Mouse (Mus musculus) megakaryocyte, adult 5-6 weeks (primary cell): ENCODE results near the gene Tekt3. TPM values are rescaled to one million over a fixed set of nuclear protein-coding genes. Genes with fewer than 3 reads are reported as not detected.

Experiments
- ATAC-seq: 2 replicates; pipeline ENCODE4 v1.8.0; 2016; ENCODE audit warnings: mild to moderate bottlenecking, inconsistent platforms; ENCODE audit not compliant: poor library complexity, severe bottlenecking
- total RNA-seq, 2 experiments: library from RNA; stranded (forward) in 1 of 2; stranded (reverse) in 1 of 2; fragments of 153-499, 151-499 nt in 1 of 2; fragments of 221-1000, 200-1000 nt in 1 of 2; gene quantifications; 2 replicates each; pipeline versions ENCODE4 v1.2.3 to v1.2.4; 2015 to 2017

Gene Tekt3
- total RNA-seq, 2 experiments from 2014 or later = not detected

DNA sequence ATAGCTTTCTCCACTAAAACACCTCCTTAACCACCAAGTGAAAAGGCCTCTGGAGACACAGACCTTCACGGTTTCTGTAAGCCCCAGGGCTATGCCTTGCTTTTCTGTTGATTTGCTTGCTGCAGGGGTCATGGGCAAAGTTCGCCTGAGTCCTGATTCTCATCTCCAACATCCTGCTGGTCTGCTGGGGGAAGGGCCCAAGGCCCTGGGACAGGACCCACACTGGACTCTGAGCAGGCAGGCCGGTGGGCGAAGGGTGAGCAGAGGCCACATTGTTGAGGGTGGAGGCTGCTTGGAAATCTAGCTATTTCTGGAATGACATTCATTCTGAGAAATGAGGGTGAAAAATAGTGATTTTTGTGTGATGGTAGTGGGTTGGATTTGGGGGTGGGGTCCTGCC lies 81.4 kb downstream of the Tekt3 start:
- ATAC-seq = no peak

DNA sequence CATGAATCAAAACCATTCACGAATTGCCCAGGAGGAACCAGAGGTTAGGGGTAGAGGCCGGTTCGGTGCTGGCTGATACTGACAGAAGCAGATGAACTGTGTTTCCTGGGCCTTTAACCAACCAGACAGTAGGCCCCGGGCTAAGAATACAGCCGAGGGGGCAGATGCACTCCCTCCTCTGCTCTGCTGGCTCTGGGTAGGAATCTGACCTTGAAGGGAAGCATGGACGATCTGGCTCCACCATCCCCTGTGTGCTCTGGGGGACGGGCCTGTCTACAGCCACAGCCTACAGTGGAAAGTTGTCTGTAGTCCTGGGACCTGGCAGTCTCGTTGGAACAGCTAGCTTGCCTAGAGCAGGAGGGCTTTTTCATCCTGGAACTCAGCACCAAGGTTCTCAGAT lies 82.0 kb downstream of the Tekt3 start:
- no peak for ATAC-seq

Other genes with a start within 250 kb of the Tekt3 start
- gene Trim16, start 241.4 kb upstream of the Tekt3 start, total RNA-seq (2015) = 15.4 and 25.5 TPM in 2 replicates
- gene Trim16, start 241.4 kb upstream of the Tekt3 start, total RNA-seq (2017) = 21.4 and 22.8 TPM in 2 replicates
- gene Fbxw10, start 214.6 kb upstream of the Tekt3 start, total RNA-seq (2015) = 0.41 and 1.3 TPM in 2 replicates
- gene Fbxw10, start 214.6 kb upstream of the Tekt3 start, total RNA-seq (2017) = 1.7 and 1.8 TPM in 2 replicates
- 20.4 and 21.3 TPM in 2 replicates for gene Tvp23b, start 182.2 kb upstream of the Tekt3 start, total RNA-seq (2015)
- 16.9 and 19.1 TPM in 2 replicates for gene Tvp23b, start 182.2 kb upstream of the Tekt3 start, total RNA-seq (2017)
- gene Cdrt4, start 110.5 kb upstream of the Tekt3 start, total RNA-seq (2015) = not detected in 2 replicates
- not detected in 2 replicates for gene Cdrt4, start 110.5 kb upstream of the Tekt3 start, total RNA-seq (2017)
- 0.45 and 2.0 TPM in 2 replicates for gene Pmp22, start 67.3 kb downstream of the Tekt3 start, total RNA-seq (2015)
- 0.20 TPM in 1 of 2 replicates, not detected in the other for gene Pmp22, start 67.3 kb downstream of the Tekt3 start, total RNA-seq (2017)